Mouse (Mus musculus) layer of hippocampus, adult 8-10 months (tissue): Measurements from ENCODE around the gene Ltbp1. TPM values are rescaled to one million over a fixed set of nuclear protein-coding genes. Genes with fewer than 3 reads are reported as not detected.

ENCODE experiments used
- DNase-seq, 2 experiments: peaks; one replicate each; pipeline ENCODE4 v3.0.0; 2022; ENCODE audit warnings: low spot score in 2 of 2
- total RNA-seq, 4 experiments: library from RNA; stranded (reverse); gene quantifications; 2 replicates each; pipeline ENCODE4 v1.2.4; 2022

The Ltbp1 gene
- total RNA-seq, 4 experiments from 2014 or later: 5.7 to 9.0 (median 7.4) TPM

DNA sequence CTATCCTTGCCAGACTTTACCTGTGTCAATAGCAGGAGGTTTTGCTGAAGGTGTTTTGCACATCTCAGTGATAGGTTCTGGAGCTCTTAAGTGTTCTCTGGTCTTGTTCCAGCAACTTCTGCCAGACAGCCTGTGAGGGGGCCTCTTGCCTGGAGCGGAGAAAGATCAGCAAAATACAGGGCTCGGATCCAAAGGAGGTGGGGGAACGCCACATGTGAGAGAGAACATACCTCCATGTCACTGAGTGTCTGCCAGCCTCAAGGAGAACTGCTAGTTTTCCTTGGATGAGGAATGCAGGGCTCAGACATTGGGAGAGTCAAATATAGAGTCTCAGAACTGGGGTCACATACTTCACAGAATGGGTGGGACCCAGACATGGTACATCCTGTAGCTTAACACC, 230.4 kb downstream of the Ltbp1 start:
- peak; percentile 11 to 13 for DNase-seq

- DNase-seq: no peak
Measured at GRCm38 (mm10) chr17:75236543-75236942, 231.2 kb downstream of the Ltbp1 start.

DNA sequence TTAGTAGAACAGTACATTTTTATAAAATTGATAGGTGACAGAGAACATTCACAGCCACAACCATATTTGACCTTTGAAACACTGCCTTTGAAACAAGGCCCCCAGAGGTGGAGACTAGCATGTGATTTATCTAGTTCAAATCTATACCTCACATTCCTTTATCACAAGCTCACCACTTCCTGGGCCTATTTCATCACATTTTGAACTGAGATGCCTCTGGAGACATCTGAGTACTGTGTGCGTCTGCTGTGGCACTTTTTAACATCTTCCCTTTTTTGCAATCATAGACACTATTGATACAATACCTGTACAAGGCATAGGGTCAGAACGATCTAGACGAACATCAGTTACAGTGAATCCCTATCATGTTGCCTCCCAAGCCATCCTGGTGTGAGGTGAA, 232.1 kb downstream of the Ltbp1 start:
- DNase-seq: no peak

- no peak for DNase-seq
Measured at GRCm38 (mm10) chr17:75238655-75239054, 233.3 kb downstream of the Ltbp1 start.

DNA sequence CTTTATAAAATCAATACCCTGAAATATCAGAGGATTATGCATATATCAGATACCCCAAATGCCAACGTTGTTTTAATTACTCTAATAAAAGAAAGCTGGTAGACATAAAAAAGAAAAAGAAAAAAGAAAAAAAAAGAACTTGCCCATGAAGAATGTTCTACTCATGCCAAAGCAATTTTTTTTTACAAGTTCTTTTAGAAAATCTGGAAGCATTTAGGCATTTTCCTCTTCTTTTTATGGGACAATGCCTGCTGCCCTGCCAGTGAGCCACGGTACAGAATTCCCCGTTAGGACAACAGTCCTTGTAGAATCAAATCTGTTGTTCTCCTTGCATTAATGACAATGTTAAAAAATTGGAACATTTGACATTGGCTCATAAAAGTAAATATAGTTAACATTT, 234.2 kb downstream of the Ltbp1 start:
- DNase-seq: no peak

DNA sequence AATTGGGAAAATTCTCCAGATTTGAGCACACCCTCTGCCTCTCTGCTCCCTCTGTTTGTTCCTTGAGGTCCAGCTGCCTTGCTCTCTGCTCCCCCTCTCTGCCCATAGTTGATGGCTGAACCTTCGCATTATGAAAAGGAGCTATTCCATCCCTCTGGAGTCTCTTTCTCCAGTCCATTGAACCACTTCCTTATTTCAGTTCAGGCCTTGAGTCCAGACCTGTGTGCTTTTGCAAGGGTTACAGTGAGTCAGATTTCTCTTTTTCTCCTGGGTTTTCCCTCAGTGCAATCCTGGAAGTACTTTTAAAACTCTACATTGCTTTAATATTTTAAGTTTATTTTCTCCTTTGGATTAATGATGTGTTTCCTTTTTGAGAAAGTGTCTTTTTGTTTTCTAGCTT, 236.7 kb downstream of the Ltbp1 start:
- DNase-seq: no peak

DNA sequence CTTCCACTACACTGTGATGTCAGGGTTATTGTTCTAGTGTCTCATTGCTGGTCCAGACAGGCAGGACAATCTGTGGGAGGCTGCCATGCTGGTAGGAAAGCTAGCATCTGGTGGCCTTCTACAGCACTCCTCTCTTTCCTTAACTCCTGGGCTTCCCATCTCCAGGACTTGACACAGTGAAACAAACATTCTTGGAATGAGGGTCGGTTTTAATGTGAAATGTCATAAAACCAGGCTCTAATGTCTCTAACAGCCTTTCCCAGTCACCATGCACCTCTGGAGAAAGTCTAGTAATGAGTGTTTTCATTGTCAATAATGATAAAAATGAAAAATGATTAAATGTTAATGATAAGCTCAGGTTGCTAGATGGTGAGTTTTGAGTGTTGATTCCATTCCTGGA, 237.9 kb downstream of the Ltbp1 start:
- DNase-seq: no peak

- no peak for DNase-seq
Measured at GRCm38 (mm10) chr17:75244148-75244547, 238.8 kb downstream of the Ltbp1 start.

DNA sequence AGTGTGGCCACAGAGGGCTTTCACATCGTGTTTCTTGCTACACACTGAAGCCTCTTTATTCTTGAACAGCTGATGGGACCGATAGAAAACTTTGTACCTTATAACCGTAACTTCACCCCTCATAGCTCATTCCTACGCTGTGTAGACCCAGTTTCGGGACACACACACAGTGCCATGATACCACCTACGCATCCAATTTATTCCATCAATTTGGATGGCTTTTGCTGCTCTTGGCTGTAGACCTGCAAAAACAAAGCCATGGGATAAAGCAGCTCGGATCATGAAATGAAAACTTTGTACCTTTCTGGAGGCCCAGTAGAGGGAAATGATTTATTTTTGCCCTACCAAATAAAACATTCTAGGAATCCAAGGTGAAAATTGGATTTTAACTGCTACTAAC, 239.7 kb downstream of the Ltbp1 start:
- no peak for DNase-seq

DNA sequence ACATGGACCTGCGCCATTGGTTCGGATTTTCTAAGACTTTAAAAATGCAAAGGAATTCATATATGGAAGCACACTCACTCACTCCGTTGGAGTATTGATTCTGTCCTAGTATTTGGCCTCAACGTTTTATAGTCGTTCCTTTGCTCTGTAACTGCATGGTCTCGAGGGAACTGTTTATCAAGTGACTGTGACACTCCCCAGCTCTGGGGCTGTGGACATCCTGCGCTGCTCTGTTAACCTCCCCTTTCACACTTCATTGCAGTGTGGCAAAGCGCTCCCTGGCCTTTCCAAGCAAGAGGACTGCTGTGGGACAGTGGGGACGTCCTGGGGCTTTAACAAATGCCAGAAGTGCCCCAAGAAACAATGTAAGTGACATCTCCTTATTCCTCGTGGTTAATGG, 243.3 kb downstream of the Ltbp1 start:
- DNase-seq: no peak

DNA sequence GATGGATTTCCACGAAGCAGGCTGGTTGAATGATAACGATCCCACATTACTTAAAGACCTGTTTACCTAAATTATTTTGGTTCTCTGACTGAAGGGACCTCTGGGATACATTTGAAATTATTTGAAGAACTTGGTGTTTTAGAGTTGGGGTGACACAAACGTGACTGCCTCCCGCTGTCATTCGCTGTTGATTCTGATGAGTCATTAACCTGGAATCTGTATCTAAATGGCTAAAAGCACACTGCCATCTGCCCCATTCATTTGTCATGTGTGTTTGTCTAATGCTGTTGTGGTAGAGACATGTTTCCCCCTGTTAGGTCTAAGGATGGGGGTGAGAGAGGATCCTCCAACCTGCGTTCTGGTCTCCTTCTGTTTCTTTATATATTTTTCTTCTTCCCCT, 245.2 kb downstream of the Ltbp1 start:
- DNase-seq: no peak

DNA sequence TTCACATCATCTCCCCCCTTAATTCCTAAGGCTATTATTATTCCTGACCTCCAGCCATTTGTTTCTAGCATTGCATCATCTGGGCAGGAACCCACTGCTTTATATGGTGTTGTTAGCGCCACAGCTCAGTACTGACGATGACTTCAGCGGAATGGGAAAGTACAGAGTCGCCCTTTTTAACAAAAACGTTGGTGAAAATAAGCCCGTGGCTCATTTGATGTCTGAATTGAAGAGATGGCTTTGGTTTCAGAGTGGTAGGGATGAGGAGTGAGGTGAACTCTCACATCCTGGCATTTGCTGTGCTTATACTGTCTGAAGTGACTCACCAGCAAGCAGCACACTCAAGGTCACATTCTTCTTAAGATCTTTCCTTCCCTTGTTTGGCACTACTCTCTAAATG, 245.7 kb downstream of the Ltbp1 start:
- no peak for DNase-seq

DNA sequence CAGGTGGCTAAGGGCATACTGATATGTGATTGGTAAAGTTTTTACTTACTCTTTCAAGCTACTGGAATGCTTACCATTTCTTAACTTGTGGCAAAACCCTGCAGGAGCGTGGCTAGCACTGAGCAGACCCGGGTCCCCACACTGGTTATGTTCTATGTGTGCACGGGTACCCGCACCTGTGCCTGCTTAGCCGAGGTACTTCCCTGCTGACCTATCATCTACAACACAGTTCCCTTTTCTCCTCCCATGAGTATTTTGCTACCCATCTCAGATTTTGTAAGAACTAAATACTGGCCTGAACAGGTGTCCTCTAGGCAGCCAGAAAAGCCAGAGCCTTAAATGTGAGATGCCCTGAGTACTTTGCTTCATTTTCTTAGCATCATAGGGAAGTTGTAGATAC, 247.2 kb downstream of the Ltbp1 start:
- no peak for DNase-seq

GRCm38 (mm10) chr17:75254909-75255308, 249.5 kb downstream of the Ltbp1 start:
- DNase-seq: no peak

DNA sequence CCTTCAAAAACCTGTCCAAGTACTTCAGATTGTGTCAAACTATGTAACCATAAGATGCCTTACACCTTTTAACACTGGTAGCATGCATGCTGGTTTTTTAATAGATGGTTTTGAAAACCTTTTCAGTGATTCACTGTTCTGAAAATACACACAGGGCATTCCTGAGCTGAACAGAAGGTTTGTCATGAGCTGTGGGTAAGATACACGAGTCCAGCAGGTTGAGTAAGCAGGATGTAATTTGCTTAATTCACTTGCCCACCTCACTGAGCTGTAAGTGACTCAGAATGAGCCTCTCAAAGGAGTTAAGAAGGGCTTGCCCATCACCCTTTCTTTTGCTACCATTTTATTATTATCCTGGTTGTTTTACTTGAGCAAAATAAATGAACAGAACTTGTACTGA, 250.6 kb downstream of the Ltbp1 start:
- no peak for DNase-seq

GRCm38 (mm10) chr17:75258427-75258826, 253.1 kb downstream of the Ltbp1 start:
- no peak for DNase-seq

GRCm38 (mm10) chr17:75263336-75263990, 258.1 kb downstream of the Ltbp1 start:
- no peak for DNase-seq

- DNase-seq: no peak
Measured at GRCm38 (mm10) chr17:75268506-75268905, 263.1 kb downstream of the Ltbp1 start.

- DNase-seq: no peak
Measured at GRCm38 (mm10) chr17:75272446-75272845, 267.1 kb downstream of the Ltbp1 start.

GRCm38 (mm10) chr17:75273272-75273671, 267.9 kb downstream of the Ltbp1 start:
- DNase-seq: no peak

- no peak for DNase-seq
Measured at GRCm38 (mm10) chr17:75275302-75275701, 269.9 kb downstream of the Ltbp1 start.

DNA sequence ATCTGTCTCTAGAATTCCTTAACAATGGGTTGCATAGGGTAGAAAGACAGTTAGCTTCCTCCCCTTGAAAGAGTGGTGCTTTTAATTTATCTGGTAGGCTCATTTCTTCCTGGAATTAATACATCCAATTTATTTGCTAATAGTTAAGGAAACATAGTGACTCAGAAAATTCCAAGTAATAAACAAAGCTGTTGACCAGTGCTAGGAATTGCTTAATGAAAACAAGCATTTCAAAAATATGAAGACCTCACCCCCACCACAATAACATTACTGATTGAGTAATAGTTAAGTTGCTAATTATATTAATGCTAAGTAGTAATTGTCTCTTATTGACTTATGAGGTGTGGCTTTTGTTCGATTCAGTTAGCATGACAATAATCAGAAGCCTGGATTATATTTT, 272.7 kb downstream of the Ltbp1 start:
- DNase-seq: no peak

DNA sequence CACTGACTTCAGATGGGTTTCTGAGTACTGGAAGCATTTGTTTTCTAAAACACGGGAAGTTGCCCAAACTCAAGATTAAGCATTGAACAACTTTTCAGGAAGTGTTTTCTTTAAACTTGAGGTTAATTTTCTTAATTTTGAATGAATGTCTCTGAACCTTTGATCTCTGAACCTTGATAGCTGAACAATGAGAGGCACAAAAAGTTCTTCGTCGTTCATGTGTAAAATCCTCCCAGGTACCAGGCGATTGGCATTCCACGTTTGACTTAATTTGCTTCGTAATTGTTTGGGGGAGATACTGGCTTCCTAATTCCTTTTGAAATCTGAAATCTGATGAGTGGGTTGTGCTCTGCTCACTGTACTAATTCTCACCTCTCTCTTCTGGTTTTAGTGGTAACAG, 273.2 kb downstream of the Ltbp1 start:
- no peak for DNase-seq

DNA sequence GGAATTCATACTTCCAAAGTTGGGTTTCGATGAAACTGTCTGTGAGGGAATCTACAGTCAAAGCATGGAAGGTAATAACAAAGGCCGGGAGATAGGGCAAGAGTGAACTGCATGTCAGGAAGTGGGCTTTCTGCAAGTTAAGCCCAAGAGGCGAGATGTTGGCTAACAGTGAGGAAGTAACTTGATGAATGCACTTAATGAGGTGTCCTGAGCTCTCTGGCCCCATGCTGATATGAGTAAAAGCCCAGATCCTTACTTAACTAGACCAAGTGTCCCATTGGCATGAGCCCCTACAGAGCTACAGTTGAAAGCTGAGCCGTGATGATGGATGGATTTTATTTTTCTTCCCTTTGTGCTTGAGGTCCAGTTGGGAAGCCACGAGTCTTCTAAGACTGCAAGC, 276.0 kb downstream of the Ltbp1 start:
- DNase-seq: no peak
